1 mouse cellular context compared by ENCODE assay signal in genomic region chr19:42090637-42091141, GRCm38 (mm10).
TF ChIP-seq lines count a peak whose summit lies in the region.

No protein-coding gene starts in this region.

TF ChIP-seq in CH12.LX, 34 proteins besides CTCF, POLR2A, EP300 and RAD21 (continued from another document):
- TF ChIP-seq POLR2AphosphoS2 (IDR thresholded peaks at IDR 0.05; ENCODE audit: low read depth, low read length) (no peak), HCFC1 (IDR thresholded peaks at IDR 0.05; ENCODE audit: low read depth, low read length) (no peak), ZC3H11A (IDR thresholded peaks at IDR 0.05; ENCODE audit: low read depth, low read length) (no peak), SIN3A (IDR thresholded peaks at IDR 0.05; ENCODE audit: low read length) (no peak; the same call in 1 of the 2 replicates), PAX5 (IDR thresholded peaks at IDR 0.05; ENCODE audit: low read length) (no peak), BHLHE40 (IDR thresholded peaks at IDR 0.05; ENCODE audit: low read depth, low read length) (no peak)
TF ChIP-seq in CH12.LX: peak in this region for 2.
